Mouse (Mus musculus) hindbrain, embryonic 16.5 days (tissue): ENCODE data around the gene Dcbld1. TPM values are rescaled to one million over a fixed set of nuclear protein-coding genes. Genes with fewer than 3 reads are reported as not detected.
A peak's percentile ranks its signal among the peaks of the same experiment; 100 is the strongest.

Experiments used
- ATAC-seq: fragments of 200-750 bp; cut with Nextera tagmentation; 2 replicates; pipeline ENCODE4 v1.8.0; 2017; ENCODE audit warnings: moderate TSS enrichment, moderate library complexity
- H3K27ac ChIP-seq: fragments of 300-500 bp; sonication (generic); 2 replicates; pipeline ENCODE4 v1.5.1; 2014; ENCODE audit warnings: low read depth, mild to moderate bottlenecking, control low read depth, low read length, moderate library complexity
- H3K27me3 ChIP-seq: fragments of 300-500 bp; sonication (generic); replicated peaks from 2 replicates; pipeline ENCODE4 v1.6.1; 2014; ENCODE audit warnings: low read length; ENCODE audit not compliant: control insufficient read depth, insufficient read depth
- H3K36me3 ChIP-seq: fragments of 300-500 bp; sonication (generic); 2 replicates; pipeline ENCODE4 v1.6.1; 2014; ENCODE audit warnings: mild to moderate bottlenecking, low read length, moderate library complexity, mixed read lengths; ENCODE audit not compliant: control insufficient read depth, insufficient read depth
- H3K4me1 ChIP-seq: fragments of 300-500 bp; sonication (generic); 2 replicates; pipeline ENCODE4 v1.6.1; 2014; ENCODE audit warnings: low read depth, low read length; ENCODE audit not compliant: control insufficient read depth, insufficient read depth
- H3K4me2 ChIP-seq: fragments of 300-500 bp; sonication (generic); 2 replicates; pipeline ENCODE4 v1.6.1; 2014; ENCODE audit warnings: mild to moderate bottlenecking, low read length, control low read depth, moderate library complexity
- H3K4me3 ChIP-seq: fragments of 300-500 bp; sonication (generic); 2 replicates; pipeline ENCODE4 v1.5.1; 2014; ENCODE audit warnings: mild to moderate bottlenecking, low read length, control low read depth, moderate library complexity
- H3K9ac ChIP-seq: fragments of 300-500 bp; sonication (generic); 2 replicates; pipeline ENCODE4 v1.6.1; 2014; ENCODE audit warnings: low read depth, mild to moderate bottlenecking, control low read depth, low read length, moderate library complexity
- H3K9me3 ChIP-seq: fragments of 300-500 bp; sonication (generic); 2 replicates; pipeline ENCODE4 v1.6.1; 2014; ENCODE audit warnings: mild to moderate bottlenecking, low read length, moderate library complexity; ENCODE audit not compliant: control insufficient read depth
- WGBS: fragments of 180-500 bp; shearing (Covaris S2); extraction: QIAGEN DNeasy Blood & Tissue Kit; methylation state at CpG from one replicate; pipeline ENCODE4 v1.1.7; 2014; 5-methylcytosine and 5-hydroxymethylcytosine counted together
- polyA plus RNA-seq: library from polyadenylated mRNA; unstranded; fragments of >200 nt; fragmentation: Nextera tagmentation; extraction: Ambion mirVana; gene quantifications from 2 replicates; pipeline ENCODE4 v1.2.1, GENCODE M21; 2015

Gene Dcbld1
- polyA plus RNA-seq, 1 experiment from 2014 or later = 21.0 TPM

- no peaks in the 10 kb centered on the region for H3K36me3 ChIP-seq
- no peak overlapping the region for H3K4me2 ChIP-seq
- ATAC-seq = no peak
- H3K9ac ChIP-seq = no peak overlapping the region
- no peaks in the 10 kb centered on the region for H3K4me1 ChIP-seq
- whole genome bisulfite sequencing = 86% methylated on average over 2 of the region's 2 CpGs
- H3K9me3 ChIP-seq = no peaks in the 10 kb centered on the region
- no peak overlapping the region for H3K27ac ChIP-seq
- H3K27me3 ChIP-seq = no peaks in the 10 kb centered on the region
- no peak overlapping the region for H3K4me3 ChIP-seq
Measured at GRCm38 (mm10) chr10:52257768-52258167, 24.3 kb downstream of the Dcbld1 start.

GRCm38 (mm10) chr10:52258180-52258948 lies 24.9 kb downstream of the Dcbld1 start:
- H3K36me3 ChIP-seq = no peaks in the 10 kb centered on the region
- no peak overlapping the region for H3K4me3 ChIP-seq
- no peaks in the 10 kb centered on the region for H3K9me3 ChIP-seq
- 57% methylated on average over 13 of the region's 13 CpGs for WGBS
- no peaks in the 10 kb centered on the region for H3K27me3 ChIP-seq
- ATAC-seq = peak; percentile 69; the same call in 1 of the 2 replicates
- H3K4me1 ChIP-seq = no peaks in the 10 kb centered on the region
- H3K9ac ChIP-seq = no peak overlapping the region
- no peak overlapping the region for H3K4me2 ChIP-seq
- no peak overlapping the region for H3K27ac ChIP-seq

GRCm38 (mm10) chr10:52260209-52260608 lies 26.8 kb downstream of the Dcbld1 start:
- no peak overlapping the region for H3K9ac ChIP-seq
- no peak overlapping the region for H3K27ac ChIP-seq
- no peak overlapping the region for H3K4me3 ChIP-seq
- no peaks in the 10 kb centered on the region for H3K36me3 ChIP-seq
- H3K4me2 ChIP-seq = no peak overlapping the region
- WGBS = 94% methylated on average over 4 of the region's 4 CpGs
- no peaks in the 10 kb centered on the region for H3K9me3 ChIP-seq
- H3K4me1 ChIP-seq = no peaks in the 10 kb centered on the region
- no peak for ATAC-seq
- H3K27me3 ChIP-seq = no peaks in the 10 kb centered on the region

GRCm38 (mm10) chr10:52264162-52264561 lies 30.7 kb downstream of the Dcbld1 start:
- no peak overlapping the region for H3K9ac ChIP-seq

GRCm38 (mm10) chr10:52268879-52269278 lies 35.5 kb downstream of the Dcbld1 start:
- no peak for ATAC-seq
- Histone ChIP-seq H3K4me3 (no peak overlapping the region), H3K27ac (no peak overlapping the region), H3K9ac (no peak overlapping the region), H3K4me2 (no peak overlapping the region), H3K9me3 (no peaks in the 10 kb centered on the region), H3K4me1 (peaks cover under 1% of the 10 kb centered on the region; the same call in 1 of the 2 replicates), H3K36me3 (no peaks in the 10 kb centered on the region), H3K27me3 (no peaks in the 10 kb centered on the region)
- 92% methylated on average over 5 of the region's 5 CpGs for WGBS

More at GRCm38 (mm10) chr10:52264162-52264561, 30.7 kb downstream of the Dcbld1 start:
- no peak for ATAC-seq
- no peaks in the 10 kb centered on the region for H3K27me3 ChIP-seq
- H3K27ac ChIP-seq = no peak overlapping the region
- no peak overlapping the region for H3K4me3 ChIP-seq
- no peak overlapping the region for H3K4me2 ChIP-seq
- WGBS = 92% methylated on average over 5 of the region's 5 CpGs
- H3K36me3 ChIP-seq = no peaks in the 10 kb centered on the region
- no peaks in the 10 kb centered on the region for H3K4me1 ChIP-seq
- no peaks in the 10 kb centered on the region for H3K9me3 ChIP-seq

- Histone ChIP-seq H3K36me3 (no peaks in the 10 kb centered on the region), H3K27ac (no peak overlapping the region), H3K9ac (no peak overlapping the region), H3K9me3 (no peaks in the 10 kb centered on the region), H3K27me3 (no peaks in the 10 kb centered on the region), H3K4me2 (no peak overlapping the region), H3K4me3 (no peak overlapping the region), H3K4me1 (peaks cover 15% of the 10 kb centered on the region)
- WGBS = 96% methylated on average over 5 of the region's 5 CpGs
- ATAC-seq = no peak
Measured at GRCm38 (mm10) chr10:52271385-52271784, 38.0 kb downstream of the Dcbld1 start.

- Histone ChIP-seq H3K4me3 (no peak overlapping the region), H3K4me1 (peaks cover 15% of the 10 kb centered on the region), H3K4me2 (no peak overlapping the region), H3K36me3 (no peaks in the 10 kb centered on the region), H3K9ac (no peak overlapping the region), H3K9me3 (no peaks in the 10 kb centered on the region), H3K27me3 (no peaks in the 10 kb centered on the region), H3K27ac (no peak overlapping the region)
- 76% methylated on average over 2 of the region's 2 CpGs for WGBS
- no peak for ATAC-seq
Measured at GRCm38 (mm10) chr10:52273012-52273411, 39.6 kb downstream of the Dcbld1 start.

GRCm38 (mm10) chr10:52274001-52274909 lies 40.8 kb downstream of the Dcbld1 start:
- no peaks in the 10 kb centered on the region for H3K27me3 ChIP-seq
- peak; percentile 88 for ATAC-seq
- H3K4me3 ChIP-seq = no peak overlapping the region; the same call in 1 of the 2 replicates
- H3K9me3 ChIP-seq = no peaks in the 10 kb centered on the region
- H3K36me3 ChIP-seq = no peaks in the 10 kb centered on the region
- no peak overlapping the region for H3K9ac ChIP-seq
- H3K4me2 ChIP-seq = peak overlapping the region; percentile 44
- peak overlapping the region; percentile 68 for H3K27ac ChIP-seq
- peaks cover 15% of the 10 kb centered on the region for H3K4me1 ChIP-seq
- 9% methylated on average over 8 of the region's 8 CpGs for WGBS
